Comparison of ENCODE assay signal across 22 mouse cellular contexts in genomic region chr3:28524562-28524961, GRCm38 (mm10).
DNase-seq lines count a peak whose midpoint lies in the region; ATAC-seq and TF ChIP-seq lines count a peak whose summit lies in the region.
"Had no signal": no experiment of that assay in that cellular context is flagged by ENCODE, and none has a peak within 500 bp of the region (broad histone marks: within the 10 kb centered on the region; RNA-seq: fewer than 3 reads in every experiment).

No protein-coding gene starts in this region.

- ATAC-seq in forebrain, embryonic 15.5 days (replicated peaks) = no peak
- no peak for ATAC-seq in forebrain, embryonic 13.5 days
- no peak for ATAC-seq in heart, embryonic 15.5 days (replicated peaks; ENCODE audit: insufficient number of reproducible peaks, insufficient read depth, low FRiP score, low read depth)
- ATAC-seq: forebrain, postnatal 0 days; intestine, postnatal 0 days had no signal

- WGBS in forebrain, embryonic 15.5 days = 65% methylated on average over 3 of the region's 3 CpGs
- 89% methylated on average over 3 of the region's 3 CpGs for WGBS in forebrain, embryonic 13.5 days
- WGBS in heart, embryonic 15.5 days = 79% methylated on average over 3 of the region's 3 CpGs

- no peak for TF ChIP-seq CTCF in left cerebral cortex, adult 2 months (IDR thresholded peaks at IDR 0.05)

- peaks cover 22% of the 10 kb centered on the region for H3K4me1 ChIP-seq in forebrain, embryonic 15.5 days
- peaks cover 16% of the 10 kb centered on the region for H3K4me1 ChIP-seq in forebrain, embryonic 13.5 days
- peaks cover 17% of the 10 kb centered on the region for H3K4me1 ChIP-seq in heart, embryonic 15.5 days (replicated peaks)
- H3K4me1 ChIP-seq: embryonic facial prominence, embryonic 15.5 days had no signal

- H3K27ac ChIP-seq in forebrain, embryonic 15.5 days (replicated peaks) = peak overlapping the region; percentile 33; the same call in 1 of the 2 replicates
- H3K27ac ChIP-seq in forebrain, embryonic 13.5 days = no peak overlapping the region
- H3K27ac ChIP-seq in heart, embryonic 15.5 days = peak overlapping the region; percentile 91; the same call in 1 of the 2 replicates
- H3K27ac ChIP-seq in left cerebral cortex, adult 2 months = peak overlapping the region; percentile 65; the same call in 1 of the 2 replicates
- H3K27ac ChIP-seq: embryonic facial prominence, embryonic 15.5 days; hindbrain, embryonic 15.5 days had no signal

- H3K4me3 ChIP-seq in forebrain, embryonic 15.5 days = no peak overlapping the region
- H3K4me3 ChIP-seq in forebrain, embryonic 13.5 days = no peak overlapping the region
- H3K4me3 ChIP-seq in heart, embryonic 15.5 days = no peak overlapping the region
- H3K4me3 ChIP-seq in left cerebral cortex, adult 2 months = no peak overlapping the region
- H3K4me3 ChIP-seq: embryonic facial prominence, embryonic 15.5 days; hindbrain, embryonic 15.5 days had no signal

- H3K27me3 ChIP-seq in forebrain, embryonic 15.5 days = no peaks in the 10 kb centered on the region
- H3K27me3 ChIP-seq in forebrain, embryonic 13.5 days = no peaks in the 10 kb centered on the region
- no peaks in the 10 kb centered on the region for H3K27me3 ChIP-seq in heart, embryonic 15.5 days
- H3K27me3 ChIP-seq: CH12.LX; embryonic facial prominence, embryonic 15.5 days; hindbrain, embryonic 15.5 days had no signal

- no peak for DNase-seq in heart, adult 8-10 months (ENCODE audit: low spot score)
- DNase-seq in left cerebral cortex, adult 2 months (ENCODE audit: extremely low spot score in 1 of 2, low spot score in 2 of 2) = no peak
- DNase-seq in left cerebral cortex, adult 11 months (ENCODE audit: low spot score) = no peak
- peak; percentile 53 for DNase-seq in telencephalon, adult 2 months (ENCODE audit: low read depth, low spot score)
- DNase-seq in yolk sac, embryonic 10.5 days (ENCODE audit: low spot score) = no peak
- DNase-seq: adrenal gland, postnatal 25 days; cerebellum, adult 11 months; cerebellum, adult 8-10 months; cerebellum, postnatal 14 days; embryo, embryonic 11 days; forebrain, postnatal 0 days; gastrocnemius, postnatal 36 days; heart, adult 18-20 months; heart, postnatal 36 days; kidney, adult 8-10 months had no signal

- H3K9me3 ChIP-seq in forebrain, embryonic 15.5 days = no peaks in the 10 kb centered on the region
- no peaks in the 10 kb centered on the region for H3K9me3 ChIP-seq in forebrain, embryonic 13.5 days (replicated peaks)
- H3K9me3 ChIP-seq in heart, embryonic 15.5 days (replicated peaks) = no peaks in the 10 kb centered on the region
- H3K9me3 ChIP-seq: embryonic facial prominence, embryonic 15.5 days; hindbrain, embryonic 15.5 days had no signal

- no peak overlapping the region for H3K4me2 ChIP-seq in forebrain, embryonic 15.5 days (replicated peaks)
- H3K4me2 ChIP-seq in forebrain, embryonic 13.5 days = no peak overlapping the region
- no peak overlapping the region for H3K4me2 ChIP-seq in heart, embryonic 15.5 days
- H3K4me2 ChIP-seq: embryonic facial prominence, embryonic 15.5 days; hindbrain, embryonic 15.5 days had no signal

- no peak overlapping the region for H3K9ac ChIP-seq in forebrain, embryonic 15.5 days (replicated peaks)
- no peak overlapping the region for H3K9ac ChIP-seq in forebrain, embryonic 13.5 days
- no peak overlapping the region for H3K9ac ChIP-seq in heart, embryonic 15.5 days
- H3K9ac ChIP-seq: embryonic facial prominence, embryonic 15.5 days; forebrain, postnatal 0 days; hindbrain, embryonic 15.5 days had no signal

- H3K36me3 ChIP-seq in forebrain, embryonic 15.5 days = no peaks in the 10 kb centered on the region
- H3K36me3 ChIP-seq in forebrain, embryonic 13.5 days (ENCODE audit: poor library complexity, severe bottlenecking) = no peaks in the 10 kb centered on the region
- no peaks in the 10 kb centered on the region for H3K36me3 ChIP-seq in heart, embryonic 15.5 days
- H3K36me3 ChIP-seq: embryonic facial prominence, embryonic 15.5 days; hindbrain, embryonic 15.5 days had no signal

- intact Hi-C loops in left cerebral cortex, adult 2 months (cut with DNase I) = loop anchor here (10.0 kb wide), 1 partner anchor 120 kb away; no protein-coding TSS in a partner anchor
